Mouse (Mus musculus): ENCODE measurements around the gene Cfap58. TPM values are rescaled to one million over a fixed set of nuclear protein-coding genes. Genes with fewer than 3 reads are reported as not detected.
A peak's percentile ranks its signal among the peaks of the same experiment; 100 is the strongest.

Cfap58 gene
- 0.08 and 0.12 TPM in 2 replicates for polyA plus RNA-seq (2014; fragmentation: Nextera tagmentation; extraction: Ambion mirVana)

DNA sequence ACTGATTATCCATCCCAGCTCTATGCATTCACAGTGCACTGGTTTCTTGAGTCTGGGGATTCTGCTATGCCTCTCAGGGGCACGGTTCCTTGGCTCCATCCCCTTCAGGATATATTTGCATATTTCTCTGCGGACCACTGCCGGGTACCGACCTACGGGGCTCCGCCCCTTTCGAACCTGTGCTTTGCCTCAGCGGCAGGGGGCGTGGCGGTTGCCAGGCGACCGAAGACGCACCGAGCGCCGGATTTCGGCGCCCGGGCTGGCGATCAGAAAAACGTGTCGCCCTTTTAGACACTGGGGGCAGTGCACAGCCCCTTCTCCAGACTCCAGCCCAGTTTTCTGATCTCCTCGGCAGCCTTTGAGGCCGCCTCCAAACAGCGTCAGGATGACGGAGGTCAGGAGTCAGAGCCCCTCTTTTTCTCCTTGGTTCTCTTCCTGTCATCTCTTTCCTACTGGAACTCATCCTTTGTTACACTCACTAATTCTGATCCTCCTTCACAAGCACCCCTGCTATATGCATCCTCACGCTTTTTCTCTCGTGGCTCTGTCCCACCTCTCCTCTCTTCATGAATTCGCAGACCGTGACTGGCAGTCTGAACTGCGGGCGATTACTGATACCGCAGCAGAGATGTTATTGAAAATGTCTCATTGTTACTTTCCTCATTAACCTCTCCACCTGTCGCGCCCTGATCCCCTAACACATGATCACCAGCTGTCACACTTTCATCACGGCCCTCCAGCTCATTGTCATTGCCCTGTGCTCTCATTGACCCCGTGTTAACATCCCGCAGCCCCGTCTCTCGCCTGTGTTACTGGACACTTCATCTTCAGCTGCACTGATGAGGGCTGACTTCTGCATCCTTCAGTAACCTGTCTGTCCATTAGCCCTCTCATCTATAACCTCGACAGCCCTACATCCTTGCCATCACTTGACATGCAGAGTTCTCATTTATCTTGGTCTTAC lies at the start of gene Cfap58:
Gene Cfap58 (plus strand): TSS at position 233 of the 964 bp plus-strand sequence.
- Histone ChIP-seq H3K9ac (ENCODE audit: low read length) (peak within 1 kb of the TSS; percentile 34), H3K9me3 (ENCODE audit: control insufficient read depth, low read length) (no peaks in the 10 kb centered on the region), H3K4me1 (ENCODE audit: control insufficient read depth in 2 of 2, insufficient read depth in 2 of 2, low read length in 2 of 2) (peaks cover 3 to 5% of the 10 kb centered on the region in 2 experiments), H3K27me3 (ENCODE audit: control insufficient read depth, insufficient read depth, low read length) (peaks cover 24% of the 10 kb centered on the region), H3K4me3 (ENCODE audit: control insufficient read depth in 1 of 2, insufficient read depth in 1 of 2, low read depth in 1 of 2, low read length in 2 of 2) (peak within 1 kb of the TSS; percentile 31 to 36), H3K4me2 (ENCODE audit: low read length) (peak within 1 kb of the TSS; percentile 88), H3K36me3 (ENCODE audit: control insufficient read depth, insufficient read depth, low read length) (no peaks in the 10 kb centered on the region), H3K27ac (replicated peaks in 1 of 2; ENCODE audit: control insufficient read depth in 1 of 2, insufficient read depth in 1 of 2, low read depth in 2 of 2, low read length in 2 of 2) (no peak within 1 kb of the TSS)
- peak; percentile 39 for ATAC-seq (ENCODE audit: insufficient number of reproducible peaks, insufficient read depth, low FRiP score, low read depth)
- 6% methylated on average over 41 of the region's 41 CpGs for WGBS

GRCm38 (mm10) chr19:47888037-47888436 lies 49.4 kb upstream of the Cfap58 start:
- Histone ChIP-seq H3K4me3 (ENCODE audit: control insufficient read depth in 1 of 2, insufficient read depth in 1 of 2, low read depth in 1 of 2, low read length in 2 of 2) (no peak overlapping the region), H3K4me1 (ENCODE audit: control insufficient read depth in 2 of 2, insufficient read depth in 2 of 2, low read length in 2 of 2) (peaks cover 50 to 53% of the 10 kb centered on the region in 2 experiments), H3K9ac (ENCODE audit: low read length) (no peak overlapping the region), H3K27ac (replicated peaks in 1 of 2; ENCODE audit: control insufficient read depth in 1 of 2, insufficient read depth in 1 of 2, low read depth in 2 of 2, low read length in 2 of 2) (no peak overlapping the region), H3K9me3 (ENCODE audit: control insufficient read depth, low read length) (no peaks in the 10 kb centered on the region), H3K27me3 (ENCODE audit: control insufficient read depth, insufficient read depth, low read length) (no peaks in the 10 kb centered on the region), H3K4me2 (ENCODE audit: low read length) (no peak overlapping the region), H3K36me3 (ENCODE audit: control insufficient read depth, insufficient read depth, low read length) (peaks cover 3% of the 10 kb centered on the region)
- 92% methylated on average over 8 of the region's 8 CpGs for WGBS
- ATAC-seq (ENCODE audit: insufficient number of reproducible peaks, insufficient read depth, low FRiP score, low read depth) = no peak

DNA sequence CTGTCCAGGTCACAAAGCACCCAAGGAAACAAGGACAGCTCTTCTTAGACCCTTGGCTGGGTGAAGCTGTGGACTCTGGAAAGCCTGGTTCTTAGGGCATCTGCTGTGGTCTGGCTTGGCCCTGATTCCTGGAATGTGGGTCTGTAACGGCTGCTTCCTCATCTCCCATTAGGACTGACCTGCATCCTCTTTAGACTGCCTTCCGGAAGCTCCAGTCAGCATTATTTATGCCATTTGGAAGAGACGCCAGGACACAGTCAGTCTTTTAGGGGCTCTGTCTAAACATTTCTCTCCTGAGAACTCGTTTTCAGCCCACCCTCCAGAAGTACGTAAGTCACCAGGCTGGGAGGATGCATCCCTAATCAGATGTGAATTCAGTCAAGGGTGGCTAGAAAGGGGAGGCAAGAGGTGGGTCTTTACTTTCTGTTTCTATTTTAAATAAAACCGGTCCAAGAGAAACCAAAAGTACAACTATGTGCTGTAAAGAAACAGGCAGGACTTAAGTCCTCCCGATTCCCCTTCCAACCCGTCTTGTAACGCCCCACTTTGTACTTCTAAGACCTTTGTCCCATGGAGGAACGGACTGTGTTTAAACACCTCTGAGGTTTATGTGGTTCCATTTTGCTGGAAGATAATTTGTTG lies 46.9 kb upstream of the Cfap58 start:
- no peak overlapping the region for H3K9ac ChIP-seq (ENCODE audit: low read length)
- 66% methylated on average over 10 of the region's 10 CpGs for WGBS
- H3K4me3 ChIP-seq (ENCODE audit: control insufficient read depth in 1 of 2, insufficient read depth in 1 of 2, low read depth in 1 of 2, low read length in 2 of 2) = no peak overlapping the region
- H3K4me2 ChIP-seq (ENCODE audit: low read length) = no peak overlapping the region
- H3K27me3 ChIP-seq (ENCODE audit: control insufficient read depth, insufficient read depth, low read length) = no peaks in the 10 kb centered on the region
- peak overlapping the region in 1 of 2 experiments; percentile 24; a peak in 2 of 4 replicates for H3K27ac ChIP-seq (replicated peaks in 1 of 2; ENCODE audit: control insufficient read depth in 1 of 2, insufficient read depth in 1 of 2, low read depth in 2 of 2, low read length in 2 of 2)
- peaks cover 28% of the 10 kb centered on the region for H3K36me3 ChIP-seq (ENCODE audit: control insufficient read depth, insufficient read depth, low read length)
- peaks cover 37 to 44% of the 10 kb centered on the region in 2 experiments for H3K4me1 ChIP-seq (ENCODE audit: control insufficient read depth in 2 of 2, insufficient read depth in 2 of 2, low read length in 2 of 2)
- ATAC-seq (ENCODE audit: insufficient number of reproducible peaks, insufficient read depth, low FRiP score, low read depth) = no peak
- no peaks in the 10 kb centered on the region for H3K9me3 ChIP-seq (ENCODE audit: control insufficient read depth, low read length)

DNA sequence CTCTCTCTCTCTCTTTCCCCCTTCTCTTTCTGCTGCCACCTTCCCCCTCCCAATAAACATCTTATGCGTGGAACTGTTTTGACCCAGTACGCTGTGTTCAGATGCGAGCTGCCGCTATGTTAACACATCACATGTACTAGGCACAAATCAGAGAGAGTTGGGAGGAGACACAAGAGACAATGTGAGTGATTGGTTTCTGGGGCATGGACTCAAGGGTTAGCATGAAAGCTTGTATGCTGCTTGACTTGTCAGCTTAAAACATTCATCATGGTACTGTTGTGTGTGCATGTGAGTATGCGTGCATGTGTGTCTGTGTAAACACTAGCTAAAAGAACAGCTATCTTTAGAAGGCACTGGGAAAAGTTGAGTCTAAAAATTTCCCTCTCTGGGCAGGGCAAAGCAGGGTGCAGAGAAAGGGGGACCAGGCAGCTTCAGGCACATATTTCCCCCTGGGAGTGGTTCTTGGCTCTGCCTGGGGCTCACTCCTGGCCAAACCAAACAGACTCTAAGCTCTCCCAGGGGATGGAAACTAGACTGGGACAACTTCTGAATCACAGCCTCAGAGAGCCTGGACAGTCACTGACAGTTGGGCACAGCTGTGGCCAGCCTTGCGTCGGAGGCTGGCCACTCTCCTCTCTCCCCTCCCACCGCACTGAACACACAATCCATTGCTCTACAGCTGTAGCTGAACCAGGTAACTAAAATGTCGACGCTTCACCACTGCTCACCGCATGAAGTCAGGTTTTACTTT lies 45.7 kb upstream of the Cfap58 start:
- H3K4me1 ChIP-seq (ENCODE audit: control insufficient read depth in 2 of 2, insufficient read depth in 2 of 2, low read length in 2 of 2) = peaks cover 28 to 33% of the 10 kb centered on the region in 2 experiments
- no peak overlapping the region for H3K4me3 ChIP-seq (ENCODE audit: control insufficient read depth in 1 of 2, insufficient read depth in 1 of 2, low read depth in 1 of 2, low read length in 2 of 2)
- 64% methylated on average over 11 of the region's 11 CpGs for WGBS
- ATAC-seq (ENCODE audit: insufficient number of reproducible peaks, insufficient read depth, low FRiP score, low read depth) = peak; percentile 31; the same call in 1 of the 2 replicates
- H3K4me2 ChIP-seq (ENCODE audit: low read length) = no peak overlapping the region
- no peaks in the 10 kb centered on the region for H3K27me3 ChIP-seq (ENCODE audit: control insufficient read depth, insufficient read depth, low read length)
- no peak overlapping the region for H3K9ac ChIP-seq (ENCODE audit: low read length)
- H3K27ac ChIP-seq (replicated peaks in 1 of 2; ENCODE audit: control insufficient read depth in 1 of 2, insufficient read depth in 1 of 2, low read depth in 2 of 2, low read length in 2 of 2) = peak overlapping the region; percentile 8 to 12; a peak in 1 of 4 replicates
- H3K36me3 ChIP-seq (ENCODE audit: control insufficient read depth, insufficient read depth, low read length) = peaks cover 40% of the 10 kb centered on the region
- H3K9me3 ChIP-seq (ENCODE audit: control insufficient read depth, low read length) = no peaks in the 10 kb centered on the region

- 88% methylated on average over 6 of the region's 6 CpGs for WGBS
- Histone ChIP-seq H3K4me1 (ENCODE audit: control insufficient read depth in 2 of 2, insufficient read depth in 2 of 2, low read length in 2 of 2) (peaks cover 25 to 28% of the 10 kb centered on the region in 2 experiments), H3K27me3 (ENCODE audit: control insufficient read depth, insufficient read depth, low read length) (no peaks in the 10 kb centered on the region), H3K9ac (ENCODE audit: low read length) (no peak overlapping the region), H3K27ac (replicated peaks in 1 of 2; ENCODE audit: control insufficient read depth in 1 of 2, insufficient read depth in 1 of 2, low read depth in 2 of 2, low read length in 2 of 2) (0 out of 4 replicates have a peak overlapping the region, but pooled peaks of 1 of the 2 experiments have one; percentile 1), H3K4me3 (ENCODE audit: control insufficient read depth in 1 of 2, insufficient read depth in 1 of 2, low read depth in 1 of 2, low read length in 2 of 2) (no peak overlapping the region), H3K4me2 (ENCODE audit: low read length) (no peak overlapping the region), H3K9me3 (ENCODE audit: control insufficient read depth, low read length) (no peaks in the 10 kb centered on the region), H3K36me3 (ENCODE audit: control insufficient read depth, insufficient read depth, low read length) (peaks cover 52% of the 10 kb centered on the region)
- ATAC-seq (ENCODE audit: insufficient number of reproducible peaks, insufficient read depth, low FRiP score, low read depth) = no peak
Measured at GRCm38 (mm10) chr19:47893092-47893491, 44.4 kb upstream of the Cfap58 start.

- no peak overlapping the region for H3K9ac ChIP-seq (ENCODE audit: low read length)
- no peak overlapping the region for H3K4me3 ChIP-seq (ENCODE audit: control insufficient read depth in 1 of 2, insufficient read depth in 1 of 2, low read depth in 1 of 2, low read length in 2 of 2)
- H3K27me3 ChIP-seq (ENCODE audit: control insufficient read depth, insufficient read depth, low read length) = no peaks in the 10 kb centered on the region
- H3K9me3 ChIP-seq (ENCODE audit: control insufficient read depth, low read length) = no peaks in the 10 kb centered on the region
- H3K36me3 ChIP-seq (ENCODE audit: control insufficient read depth, insufficient read depth, low read length) = peaks cover 55% of the 10 kb centered on the region
- peaks cover 28 to 40% of the 10 kb centered on the region in 2 experiments for H3K4me1 ChIP-seq (ENCODE audit: control insufficient read depth in 2 of 2, insufficient read depth in 2 of 2, low read length in 2 of 2)
- H3K4me2 ChIP-seq (ENCODE audit: low read length) = no peak overlapping the region
- no peak overlapping the region for H3K27ac ChIP-seq (replicated peaks in 1 of 2; ENCODE audit: control insufficient read depth in 1 of 2, insufficient read depth in 1 of 2, low read depth in 2 of 2, low read length in 2 of 2)
- WGBS = 76% methylated on average over 8 of the region's 8 CpGs
- ATAC-seq (ENCODE audit: insufficient number of reproducible peaks, insufficient read depth, low FRiP score, low read depth) = no peak
Measured at GRCm38 (mm10) chr19:47898472-47899079, 38.9 kb upstream of the Cfap58 start.

DNA sequence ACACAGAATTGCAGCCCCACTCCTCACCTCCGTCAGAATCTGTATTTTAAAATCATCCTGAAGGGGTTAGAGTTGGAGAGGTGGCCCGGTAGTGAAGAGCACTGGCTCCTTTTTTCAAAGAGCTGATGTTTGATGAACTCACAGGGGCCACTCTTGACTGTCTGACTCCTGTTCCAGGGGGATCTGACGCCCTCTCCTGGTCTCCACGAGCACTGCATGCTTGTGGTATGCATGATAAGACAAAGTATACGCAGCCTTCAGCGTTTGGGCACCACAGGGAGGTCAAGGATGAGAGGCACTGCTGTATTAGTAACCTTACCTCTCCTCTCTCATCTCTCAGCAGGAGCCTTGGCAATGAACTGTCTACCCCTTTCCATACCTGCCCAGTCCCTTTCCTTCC lies 37.5 kb upstream of the Cfap58 start:
- no peaks in the 10 kb centered on the region for H3K9me3 ChIP-seq (ENCODE audit: control insufficient read depth, low read length)
- 63% methylated on average over 6 of the region's 6 CpGs for whole genome bisulfite sequencing
- no peak overlapping the region for H3K27ac ChIP-seq (replicated peaks in 1 of 2; ENCODE audit: control insufficient read depth in 1 of 2, insufficient read depth in 1 of 2, low read depth in 2 of 2, low read length in 2 of 2)
- H3K4me3 ChIP-seq (ENCODE audit: control insufficient read depth in 1 of 2, insufficient read depth in 1 of 2, low read depth in 1 of 2, low read length in 2 of 2) = no peak overlapping the region
- no peak for ATAC-seq (ENCODE audit: insufficient number of reproducible peaks, insufficient read depth, low FRiP score, low read depth)
- no peak overlapping the region for H3K9ac ChIP-seq (ENCODE audit: low read length)
- H3K4me1 ChIP-seq (ENCODE audit: control insufficient read depth in 2 of 2, insufficient read depth in 2 of 2, low read length in 2 of 2) = peaks cover 29 to 43% of the 10 kb centered on the region in 2 experiments
- no peaks in the 10 kb centered on the region for H3K27me3 ChIP-seq (ENCODE audit: control insufficient read depth, insufficient read depth, low read length)
- no peak overlapping the region for H3K4me2 ChIP-seq (ENCODE audit: low read length)
- H3K36me3 ChIP-seq (ENCODE audit: control insufficient read depth, insufficient read depth, low read length) = peaks cover 47% of the 10 kb centered on the region
